Mouse (Mus musculus) midbrain, embryonic 11.5 days (tissue): Measurements from ENCODE around the gene Susd4. TPM values are rescaled to one million over a fixed set of nuclear protein-coding genes. Genes with fewer than 3 reads are reported as not detected.
A peak's percentile ranks its signal among the peaks of the same experiment; 100 is the strongest.

Experiments
- ATAC-seq: fragments of 200-750 bp; cut with Nextera tagmentation; 2 replicates; pipeline ENCODE4 v1.8.0; 2017; ENCODE audit warnings: moderate TSS enrichment, moderate library complexity; ENCODE audit not compliant: low FRiP score
- DNase-seq: peaks from one replicate; pipeline ENCODE4 v3.0.0; 2015; ENCODE audit warnings: low spot score; ENCODE audit errors: missing footprints
- H3K27ac ChIP-seq: fragments of 300-500 bp; sonication (generic); 2 replicates; pipeline ENCODE4 v1.5.1; 2014; ENCODE audit warnings: low read depth, low read length
- H3K27me3 ChIP-seq: fragments of 300-500 bp; sonication (generic); 2 replicates; pipeline ENCODE4 v1.6.1; 2014; ENCODE audit warnings: mild to moderate bottlenecking, low read length, moderate library complexity, mixed read lengths; ENCODE audit not compliant: control insufficient read depth, insufficient read depth
- H3K36me3 ChIP-seq: fragments of 300-500 bp; sonication (generic); 2 replicates; pipeline ENCODE4 v1.6.1; 2014; ENCODE audit warnings: mild to moderate bottlenecking, low read length, moderate library complexity, mixed read lengths; ENCODE audit not compliant: control insufficient read depth, insufficient read depth
- H3K4me1 ChIP-seq: fragments of 300-500 bp; sonication (generic); 2 replicates; pipeline ENCODE4 v1.6.1; 2014; ENCODE audit warnings: low read length; ENCODE audit not compliant: control insufficient read depth, insufficient read depth
- H3K4me2 ChIP-seq: fragments of 300-500 bp; sonication (generic); 2 replicates; pipeline ENCODE4 v1.6.1; 2014; ENCODE audit warnings: mild to moderate bottlenecking, moderate library complexity
- H3K4me3 ChIP-seq: fragments of 300-500 bp; sonication (generic); 2 replicates; pipeline ENCODE4 v1.5.1; 2014; ENCODE audit warnings: low read depth, low read length
- H3K9ac ChIP-seq: fragments of 300-500 bp; sonication (generic); 2 replicates; pipeline ENCODE4 v1.6.1; 2014; ENCODE audit warnings: low read length
- H3K9me3 ChIP-seq: fragments of 300-500 bp; sonication (generic); 2 replicates; pipeline ENCODE4 v1.6.1; 2016; ENCODE audit warnings: low read length; ENCODE audit not compliant: control insufficient read depth
- whole genome bisulfite sequencing: fragments of 180-500 bp; shearing (Covaris S2); extraction: QIAGEN DNeasy Blood & Tissue Kit; methylation state at CpG from one replicate; pipeline ENCODE4 v1.1.7; 2014; 5-methylcytosine and 5-hydroxymethylcytosine counted together
- polyA plus RNA-seq: library from polyadenylated mRNA; unstranded; fragments of >200 nt; fragmentation: Nextera tagmentation; extraction: Ambion mirVana; gene quantifications from 2 replicates; pipeline ENCODE4 v1.2.1, GENCODE M21; 2014

The Susd4 gene
- polyA plus RNA-seq, 1 experiment from 2014 or later = 23.0 TPM

GRCm38 (mm10) chr1:182882611-182883010 lies 119.0 kb downstream of the Susd4 start:
- H3K27ac ChIP-seq = no peak overlapping the region
- no peaks in the 10 kb centered on the region for H3K27me3 ChIP-seq
- H3K9ac ChIP-seq = no peak overlapping the region
- no peaks in the 10 kb centered on the region for H3K36me3 ChIP-seq
- no peak overlapping the region for H3K4me2 ChIP-seq
- no peaks in the 10 kb centered on the region for H3K4me1 ChIP-seq
- H3K9me3 ChIP-seq = no peaks in the 10 kb centered on the region
- DNase-seq (no peak), ATAC-seq (no peak)
- no peak overlapping the region for H3K4me3 ChIP-seq
- WGBS = 73% methylated on average over 2 of the region's 2 CpGs

DNA sequence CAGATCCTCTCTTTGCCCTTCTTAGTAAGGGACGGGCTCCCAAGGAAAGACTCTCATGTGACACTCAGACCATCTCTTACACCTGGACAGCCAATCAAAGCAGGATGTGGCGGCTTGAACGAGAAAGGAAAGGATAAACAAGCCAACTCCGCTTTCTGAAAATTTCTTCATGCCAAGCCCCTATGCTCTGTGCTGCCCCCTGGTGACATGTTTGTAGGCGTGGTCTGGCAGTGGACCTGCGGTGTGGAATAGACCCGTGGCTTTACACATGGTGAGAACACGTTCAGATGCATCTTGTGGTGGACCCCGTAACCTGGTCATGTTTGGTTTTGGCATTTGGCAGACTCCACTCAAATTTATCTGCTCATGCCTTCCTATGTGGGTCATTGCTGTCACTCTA lies 132.0 kb downstream of the Susd4 start:
- Histone ChIP-seq H3K4me3 (no peak overlapping the region), H3K27me3 (no peaks in the 10 kb centered on the region), H3K4me1 (no peaks in the 10 kb centered on the region), H3K36me3 (no peaks in the 10 kb centered on the region), H3K4me2 (no peak overlapping the region), H3K9ac (no peak overlapping the region), H3K27ac (no peak overlapping the region), H3K9me3 (no peaks in the 10 kb centered on the region)
- ATAC-seq = no peak
- 68% methylated on average over 9 of the region's 9 CpGs for WGBS
- DNase-seq = peak; percentile 91

DNA sequence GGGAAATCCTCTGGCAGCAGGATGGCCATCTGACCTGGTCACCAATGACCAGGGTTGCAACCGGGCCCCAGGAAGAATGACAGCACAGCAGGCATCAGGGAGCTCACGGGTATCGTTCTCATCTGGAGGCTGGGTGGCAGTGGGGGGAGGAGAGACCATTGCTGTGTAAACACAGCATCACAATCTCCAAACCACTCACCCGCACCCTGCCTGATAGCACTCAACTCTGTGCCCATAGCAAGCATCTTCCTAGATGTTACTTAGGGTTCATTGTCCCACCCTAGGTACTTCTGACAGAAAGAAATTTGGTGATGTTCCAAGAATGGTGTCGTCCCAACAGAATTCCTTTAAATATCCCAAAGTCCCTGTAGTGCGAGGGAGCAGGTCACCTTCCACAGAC lies 133.4 kb downstream of the Susd4 start:
- no peak overlapping the region for H3K27ac ChIP-seq
- H3K27me3 ChIP-seq = no peaks in the 10 kb centered on the region
- 60% methylated on average over 6 of the region's 6 CpGs for WGBS
- H3K4me2 ChIP-seq = no peak overlapping the region
- no peak overlapping the region for H3K9ac ChIP-seq
- no peak overlapping the region for H3K4me3 ChIP-seq
- H3K36me3 ChIP-seq = no peaks in the 10 kb centered on the region
- no peaks in the 10 kb centered on the region for H3K4me1 ChIP-seq
- ATAC-seq (no peak), DNase-seq (no peak)
- H3K9me3 ChIP-seq = no peaks in the 10 kb centered on the region

DNA sequence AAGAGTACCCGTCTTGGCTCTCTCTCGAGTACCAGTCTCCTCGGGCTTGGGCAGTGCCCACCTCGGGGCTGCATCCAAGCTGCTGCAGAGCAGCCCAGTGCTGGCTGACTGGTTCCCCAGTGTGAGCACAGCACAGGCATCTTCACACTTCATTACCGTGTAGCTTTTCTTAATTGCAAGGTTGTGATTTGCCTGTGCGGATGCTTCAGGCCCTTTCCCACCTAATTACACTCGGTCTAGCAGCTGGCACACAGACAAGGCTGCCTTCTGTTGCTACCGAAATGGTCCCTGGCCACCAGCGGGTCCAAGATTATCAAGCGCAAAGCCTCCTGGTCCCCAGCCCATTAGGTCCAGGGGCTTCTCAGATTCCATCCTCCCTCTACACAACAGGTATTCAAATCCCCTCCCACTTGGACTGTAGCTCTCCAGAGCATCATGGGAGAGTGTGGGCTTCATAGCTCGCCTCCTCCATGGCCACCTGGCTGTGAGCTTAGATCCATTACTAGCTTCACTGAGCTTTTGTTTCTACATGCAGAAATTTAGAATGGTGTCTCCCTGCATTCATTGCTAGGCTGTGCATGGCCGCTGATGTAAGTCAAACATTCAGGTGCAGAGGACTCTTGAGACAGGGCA lies 134.0 kb downstream of the Susd4 start:
- H3K4me2 ChIP-seq = no peak overlapping the region
- no peak overlapping the region for H3K27ac ChIP-seq
- WGBS = 85% methylated on average over 12 of the region's 12 CpGs
- ATAC-seq (no peak), DNase-seq (no peak)
- no peaks in the 10 kb centered on the region for H3K9me3 ChIP-seq
- no peak overlapping the region for H3K4me3 ChIP-seq
- no peaks in the 10 kb centered on the region for H3K4me1 ChIP-seq
- no peaks in the 10 kb centered on the region for H3K27me3 ChIP-seq
- no peaks in the 10 kb centered on the region for H3K36me3 ChIP-seq
- no peak overlapping the region for H3K9ac ChIP-seq

DNA sequence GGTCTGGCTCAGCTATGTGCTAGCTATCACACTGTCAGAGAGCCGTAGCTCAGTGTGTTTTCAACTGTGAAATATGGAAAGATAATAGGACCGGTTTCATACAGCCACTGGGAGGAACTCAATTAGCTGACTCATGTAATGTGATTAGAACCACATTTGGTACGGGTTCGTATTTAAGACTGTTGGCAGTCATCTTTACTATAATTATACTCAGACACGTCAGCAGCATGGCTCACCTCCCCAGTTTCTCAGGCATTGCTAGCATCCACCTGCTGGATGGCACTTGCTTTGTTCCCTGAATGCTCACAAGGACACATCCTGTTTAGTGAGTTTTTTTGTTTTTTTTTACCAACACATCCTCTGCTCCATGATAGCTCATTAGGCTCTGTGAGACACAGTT lies 138.4 kb downstream of the Susd4 start:
- no peak overlapping the region for H3K4me2 ChIP-seq
- no peaks in the 10 kb centered on the region for H3K9me3 ChIP-seq
- H3K27ac ChIP-seq = no peak overlapping the region
- WGBS = 78% methylated on average over 5 of the region's 5 CpGs
- DNase-seq (no peak), ATAC-seq (no peak)
- no peak overlapping the region for H3K4me3 ChIP-seq
- peaks cover 1% of the 10 kb centered on the region; the same call in 1 of the 2 replicates for H3K4me1 ChIP-seq
- H3K9ac ChIP-seq = no peak overlapping the region
- no peaks in the 10 kb centered on the region for H3K36me3 ChIP-seq
- H3K27me3 ChIP-seq = no peaks in the 10 kb centered on the region

- Histone ChIP-seq H3K27me3 (no peaks in the 10 kb centered on the region), H3K9me3 (no peaks in the 10 kb centered on the region), H3K4me2 (no peak overlapping the region), H3K27ac (no peak overlapping the region), H3K4me1 (peaks cover 4% of the 10 kb centered on the region), H3K4me3 (no peak overlapping the region), H3K9ac (no peak overlapping the region), H3K36me3 (no peaks in the 10 kb centered on the region)
- 81% methylated on average over 3 of the region's 3 CpGs for WGBS
- ATAC-seq = no peak
- no peak for DNase-seq
Observed at GRCm38 (mm10) chr1:182902906-182903305, 139.2 kb downstream of the Susd4 start.

DNA sequence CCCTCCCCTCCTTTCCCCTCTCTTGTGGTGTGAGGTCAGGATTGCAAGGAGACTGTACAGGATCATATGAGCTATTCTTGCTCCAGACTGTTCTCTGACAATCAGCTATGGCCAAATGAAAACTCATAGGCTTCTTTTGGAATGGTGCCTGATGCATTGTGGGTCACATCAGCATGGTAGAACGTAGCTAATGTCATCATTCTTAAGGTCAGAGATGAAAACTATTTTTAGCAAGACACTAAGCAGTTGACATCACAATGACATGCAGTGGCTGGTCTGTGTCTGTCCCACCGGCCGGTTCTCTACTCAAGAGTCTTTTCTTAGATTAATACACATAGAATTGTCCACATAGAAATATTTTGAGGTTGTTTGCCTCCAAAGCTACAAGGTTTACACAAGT lies 142.0 kb downstream of the Susd4 start:
- Histone ChIP-seq H3K27ac (no peak overlapping the region), H3K9ac (no peak overlapping the region), H3K27me3 (no peaks in the 10 kb centered on the region), H3K4me1 (peaks cover 11% of the 10 kb centered on the region), H3K36me3 (no peaks in the 10 kb centered on the region), H3K9me3 (no peaks in the 10 kb centered on the region), H3K4me3 (no peak overlapping the region), H3K4me2 (no peak overlapping the region)
- ATAC-seq (no peak), DNase-seq (no peak)
- 83% methylated on average over 3 of the region's 3 CpGs for WGBS

GRCm38 (mm10) chr1:182908050-182909036 lies 144.7 kb downstream of the Susd4 start:
- no peak overlapping the region for H3K4me3 ChIP-seq
- peaks cover 11% of the 10 kb centered on the region for H3K4me1 ChIP-seq
- 14% methylated on average over 14 of the region's 14 CpGs for WGBS
- H3K9ac ChIP-seq = no peak overlapping the region
- H3K27me3 ChIP-seq = no peaks in the 10 kb centered on the region
- peak; percentile 88 for DNase-seq
- no peak overlapping the region for H3K27ac ChIP-seq
- peak; percentile 83 for ATAC-seq
- no peak overlapping the region for H3K4me2 ChIP-seq
- no peaks in the 10 kb centered on the region for H3K9me3 ChIP-seq
- no peaks in the 10 kb centered on the region for H3K36me3 ChIP-seq

GRCm38 (mm10) chr1:182909066-182909465 lies 145.4 kb downstream of the Susd4 start:
- Histone ChIP-seq H3K9ac (no peak overlapping the region), H3K36me3 (no peaks in the 10 kb centered on the region)
- ATAC-seq = 0 out of 2 replicates have a peak, but pooled peaks have one; percentile 16

More at GRCm38 (mm10) chr1:182909066-182909465, 145.4 kb downstream of the Susd4 start:
- peaks cover 11% of the 10 kb centered on the region for H3K4me1 ChIP-seq
- no peaks in the 10 kb centered on the region for H3K9me3 ChIP-seq
- H3K27ac ChIP-seq = no peak overlapping the region
- H3K4me2 ChIP-seq = no peak overlapping the region
- WGBS = 46% methylated on average over 3 of the region's 3 CpGs
- no peak for DNase-seq
- H3K4me3 ChIP-seq = no peak overlapping the region
- no peaks in the 10 kb centered on the region for H3K27me3 ChIP-seq
